Mouse (Mus musculus): Measurements from ENCODE around the gene Ppp1r1a. TPM values are rescaled to one million over a fixed set of nuclear protein-coding genes. Genes with fewer than 3 reads are reported as not detected.

Ppp1r1a gene
- polyA plus RNA-seq, 1 experiment from 2014 or later: 66.7 TPM

DNA sequence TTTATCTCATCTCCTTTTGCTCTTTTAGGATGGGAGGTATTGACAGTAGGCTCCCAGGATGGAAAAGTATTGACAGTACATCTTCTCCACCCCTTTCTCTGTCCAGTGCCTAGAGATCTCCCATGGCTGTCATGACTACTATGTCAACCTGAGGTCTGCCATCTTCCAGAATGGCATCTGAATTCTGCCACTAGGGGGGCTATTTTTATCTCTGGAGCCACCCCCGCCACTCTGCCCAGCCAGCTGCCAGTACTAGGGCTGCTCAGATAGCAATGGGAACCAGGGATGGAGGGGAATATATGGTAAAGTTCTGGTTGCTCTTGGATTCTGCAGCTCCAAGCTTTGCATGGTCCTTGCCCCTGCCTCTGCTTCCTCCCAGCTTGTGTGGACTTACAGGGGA is 26.2 kb downstream of the Ppp1r1a start:
- 82% methylated on average over 1 of the region's 1 CpGs for WGBS
- H3K4me3 ChIP-seq: no peak overlapping the region
- H3K9ac ChIP-seq (replicated peaks): no peak overlapping the region
- no peak for ATAC-seq (ENCODE audit: low FRiP score, low read depth)
- no peaks in the 10 kb centered on the region for H3K9me3 ChIP-seq
- H3K27ac ChIP-seq (replicated peaks): no peak overlapping the region
- H3K4me2 ChIP-seq (replicated peaks): no peak overlapping the region
- peaks cover 42% of the 10 kb centered on the region for H3K4me1 ChIP-seq
- H3K36me3 ChIP-seq: no peaks in the 10 kb centered on the region
- no peaks in the 10 kb centered on the region for H3K27me3 ChIP-seq

DNA sequence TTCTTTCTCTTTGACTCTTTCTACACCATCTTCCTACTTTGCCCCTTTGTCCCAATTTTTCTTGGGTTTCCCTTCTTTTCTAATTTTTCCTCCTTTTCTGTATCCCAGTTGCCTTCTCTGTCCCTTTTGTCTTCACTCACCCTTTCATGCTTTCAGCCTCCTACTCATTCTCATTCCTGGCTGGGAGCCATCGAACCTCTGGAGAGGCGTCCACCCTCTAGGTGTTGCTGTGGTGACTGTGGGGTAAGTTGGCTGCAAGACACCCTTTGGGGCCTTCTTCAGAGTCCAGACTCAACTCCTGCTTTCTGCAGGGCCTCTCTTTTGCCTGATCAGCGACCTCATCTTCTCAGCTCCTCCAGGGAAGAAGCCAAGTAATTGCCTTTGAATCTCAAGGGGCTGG is 28.5 kb downstream of the Ppp1r1a start:
- Histone ChIP-seq H3K4me1 (peaks cover 27% of the 10 kb centered on the region), H3K27ac (replicated peaks) (no peak overlapping the region), H3K36me3 (no peaks in the 10 kb centered on the region), H3K9ac (replicated peaks) (no peak overlapping the region), H3K4me3 (no peak overlapping the region), H3K4me2 (replicated peaks) (no peak overlapping the region), H3K9me3 (no peaks in the 10 kb centered on the region), H3K27me3 (no peaks in the 10 kb centered on the region; the same call in 1 of the 2 replicates)
- 64% methylated on average over 3 of the region's 3 CpGs for WGBS
- no peak for ATAC-seq (ENCODE audit: low FRiP score, low read depth)

DNA sequence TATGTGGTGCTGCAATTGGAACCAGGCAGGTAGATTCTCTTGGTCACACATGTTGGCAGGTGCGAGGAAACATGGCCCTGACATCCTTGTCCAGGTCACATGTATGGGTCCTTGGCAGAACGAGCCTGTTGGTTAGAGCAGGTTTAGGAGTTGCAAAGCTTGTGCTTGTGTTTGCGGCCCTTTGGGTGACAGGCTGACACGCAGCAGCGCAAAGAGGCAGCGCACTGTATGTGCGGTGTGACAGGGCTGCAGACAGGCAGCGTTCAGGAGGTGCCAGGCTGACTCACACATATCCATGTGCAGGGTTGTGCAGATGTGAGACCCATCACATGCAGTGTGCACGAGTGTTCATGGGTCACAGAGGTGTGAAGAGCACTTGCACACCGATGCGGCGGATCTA is 34.1 kb downstream of the Ppp1r1a start:
- peaks cover 5% of the 10 kb centered on the region for H3K27me3 ChIP-seq
- H3K4me1 ChIP-seq: peaks cover 22% of the 10 kb centered on the region
- 44% methylated on average over 12 of the region's 12 CpGs for WGBS
- ATAC-seq (ENCODE audit: low FRiP score, low read depth): peak; percentile 36; the same call in 1 of the 2 replicates
- H3K36me3 ChIP-seq: no peaks in the 10 kb centered on the region
- peak overlapping the region; percentile 70 for H3K27ac ChIP-seq (replicated peaks)
- H3K4me2 ChIP-seq (replicated peaks): peak overlapping the region; percentile 95
- H3K9me3 ChIP-seq: no peaks in the 10 kb centered on the region
- H3K9ac ChIP-seq (replicated peaks): peak overlapping the region; percentile 74
- peak overlapping the region; percentile 66 for H3K4me3 ChIP-seq

DNA sequence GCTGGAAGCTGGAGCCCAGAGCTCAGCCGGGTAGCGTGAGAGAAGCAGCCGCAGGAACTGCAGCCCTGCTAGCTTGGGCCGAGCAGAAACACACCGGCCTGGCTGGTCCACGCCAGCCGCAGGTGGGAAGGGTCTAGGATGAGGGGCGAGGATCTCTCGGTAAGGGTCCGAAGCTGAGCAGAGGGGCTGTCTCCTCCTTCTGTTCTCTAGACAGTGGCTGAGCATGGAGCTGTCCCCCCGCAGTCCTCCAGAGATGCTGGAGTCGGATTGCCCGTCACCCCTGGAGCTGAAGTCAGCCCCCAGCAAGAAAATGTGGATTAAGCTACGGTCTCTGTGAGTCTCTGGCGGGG is 34.6 kb downstream of the Ppp1r1a start:
- Histone ChIP-seq H3K4me3 (peak overlapping the region; percentile 66), H3K36me3 (no peaks in the 10 kb centered on the region), H3K4me1 (peaks cover 26% of the 10 kb centered on the region), H3K9ac (replicated peaks) (peak overlapping the region; percentile 74), H3K4me2 (replicated peaks) (peak overlapping the region; percentile 95), H3K27me3 (peaks cover 5% of the 10 kb centered on the region), H3K27ac (replicated peaks) (peak overlapping the region; percentile 70), H3K9me3 (no peaks in the 10 kb centered on the region)
- ATAC-seq (ENCODE audit: low FRiP score, low read depth): peak; percentile 78
- 2% methylated on average over 15 of the region's 15 CpGs for WGBS

DNA sequence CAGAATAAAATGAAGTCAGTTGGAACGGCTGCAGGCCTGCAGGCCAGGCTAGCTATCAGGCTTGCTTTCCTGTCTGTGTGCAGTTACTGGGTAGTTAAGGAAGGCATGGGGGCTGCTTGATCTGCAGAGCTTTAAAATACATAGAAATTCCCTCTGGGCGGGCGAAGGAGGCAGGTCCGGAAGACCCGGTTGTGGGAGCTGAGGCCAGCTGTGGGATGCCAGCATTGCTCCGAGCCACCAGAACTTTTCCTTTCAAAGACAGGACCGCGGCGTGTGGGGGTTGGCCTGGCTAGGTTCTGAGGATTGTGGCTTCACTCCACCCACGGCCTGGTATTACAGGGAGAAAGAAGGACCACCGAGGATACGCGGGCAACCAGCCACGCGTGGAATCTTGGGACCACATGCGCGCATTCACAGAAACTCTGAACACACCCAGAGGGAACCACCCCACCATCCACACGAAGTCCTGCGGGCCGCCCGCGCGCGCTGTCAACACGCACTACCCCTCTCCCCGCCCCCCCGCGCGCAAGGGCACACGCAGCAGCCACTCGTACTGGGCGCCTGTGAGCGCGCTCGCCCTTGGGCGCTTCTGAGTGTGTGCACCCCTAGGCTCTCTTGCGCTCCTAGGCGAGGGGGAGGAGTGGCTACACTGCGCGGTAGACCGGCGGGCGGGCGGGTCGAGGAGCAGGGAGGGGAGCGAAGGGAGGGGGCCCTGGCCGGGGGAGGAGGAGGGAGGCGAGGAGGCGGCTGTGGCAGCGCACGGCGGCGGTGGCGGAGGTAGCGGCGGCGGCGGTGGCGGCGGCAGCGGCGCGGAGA is 35.2 kb downstream of the Ppp1r1a start, which contains the start of gene Pde1b:
TSS of gene Pde1b (plus strand) at position 600 of the 816 bp plus-strand sequence.
- H3K27ac ChIP-seq (replicated peaks): peak within 1 kb of the TSS; percentile 70
- H3K4me3 ChIP-seq: peak within 1 kb of the TSS; percentile 66
- peak within 1 kb of the TSS; percentile 74 for H3K9ac ChIP-seq (replicated peaks)
- peak; percentile 94 for ATAC-seq (ENCODE audit: low FRiP score, low read depth)
- H3K36me3 ChIP-seq: no peaks in the 10 kb centered on the region
- H3K4me1 ChIP-seq: peaks cover 32% of the 10 kb centered on the region
- under 1% methylated on average over 57 of the region's 63 CpGs for WGBS
- H3K4me2 ChIP-seq (replicated peaks): peak within 1 kb of the TSS; percentile 95
- H3K9me3 ChIP-seq: no peaks in the 10 kb centered on the region
- H3K27me3 ChIP-seq: peaks cover 5% of the 10 kb centered on the region

DNA sequence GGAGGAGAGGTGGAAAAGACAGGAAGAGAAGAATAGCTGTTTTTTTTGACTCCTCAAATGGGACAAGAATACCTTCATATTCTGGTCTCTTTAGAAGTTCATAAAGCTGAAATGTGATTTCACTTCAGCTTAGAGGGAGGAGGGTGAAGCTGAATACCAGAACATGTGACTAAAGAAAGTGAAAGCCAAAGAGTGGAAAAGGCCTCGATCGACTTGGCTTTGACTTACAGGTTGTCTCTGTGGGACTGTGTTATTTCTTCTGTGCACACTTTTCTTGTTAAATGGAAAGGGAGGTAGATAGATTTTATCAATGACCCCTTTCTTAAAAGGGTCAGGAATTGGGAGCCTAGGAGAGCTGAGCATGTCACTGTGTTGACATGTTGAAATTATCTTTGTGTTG is 36.6 kb downstream of the Ppp1r1a start:
- no peak for ATAC-seq (ENCODE audit: low FRiP score, low read depth)
- H3K4me2 ChIP-seq (replicated peaks): no peak overlapping the region
- peaks cover 42% of the 10 kb centered on the region for H3K4me1 ChIP-seq
- no peak overlapping the region for H3K9ac ChIP-seq (replicated peaks)
- 81% methylated on average over 2 of the region's 2 CpGs for WGBS
- no peaks in the 10 kb centered on the region for H3K36me3 ChIP-seq
- H3K4me3 ChIP-seq: no peak overlapping the region
- peaks cover 5% of the 10 kb centered on the region for H3K27me3 ChIP-seq
- H3K9me3 ChIP-seq: no peaks in the 10 kb centered on the region
- no peak overlapping the region for H3K27ac ChIP-seq (replicated peaks)

DNA sequence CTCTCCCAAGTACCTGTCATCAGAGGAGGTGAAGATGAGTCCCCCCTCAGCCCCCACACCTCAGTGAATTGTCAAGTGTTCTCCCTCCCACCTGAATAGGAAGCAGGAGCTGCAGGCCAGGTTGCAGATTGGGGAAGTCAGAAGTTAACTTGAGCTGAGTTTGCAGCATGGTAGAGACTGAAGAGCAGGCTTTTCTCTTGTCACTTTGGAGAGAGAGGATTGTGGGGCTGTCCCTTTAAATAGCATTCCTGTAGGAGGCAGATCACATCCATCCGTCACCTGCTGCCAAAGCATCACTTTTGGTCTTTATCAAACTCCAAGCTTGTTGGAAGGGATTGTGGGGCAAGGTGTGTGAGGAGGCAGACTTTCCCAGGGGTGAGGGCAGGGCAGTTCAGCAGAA is 37.1 kb downstream of the Ppp1r1a start:
- Histone ChIP-seq H3K36me3 (no peaks in the 10 kb centered on the region), H3K27me3 (peaks cover 5% of the 10 kb centered on the region), H3K27ac (replicated peaks) (no peak overlapping the region), H3K9ac (replicated peaks) (no peak overlapping the region), H3K4me1 (peaks cover 39% of the 10 kb centered on the region), H3K4me3 (no peak overlapping the region), H3K9me3 (no peaks in the 10 kb centered on the region), H3K4me2 (replicated peaks) (no peak overlapping the region)
- 67% methylated on average over 1 of the region's 1 CpGs for WGBS
- no peak for ATAC-seq (ENCODE audit: low FRiP score, low read depth)

DNA sequence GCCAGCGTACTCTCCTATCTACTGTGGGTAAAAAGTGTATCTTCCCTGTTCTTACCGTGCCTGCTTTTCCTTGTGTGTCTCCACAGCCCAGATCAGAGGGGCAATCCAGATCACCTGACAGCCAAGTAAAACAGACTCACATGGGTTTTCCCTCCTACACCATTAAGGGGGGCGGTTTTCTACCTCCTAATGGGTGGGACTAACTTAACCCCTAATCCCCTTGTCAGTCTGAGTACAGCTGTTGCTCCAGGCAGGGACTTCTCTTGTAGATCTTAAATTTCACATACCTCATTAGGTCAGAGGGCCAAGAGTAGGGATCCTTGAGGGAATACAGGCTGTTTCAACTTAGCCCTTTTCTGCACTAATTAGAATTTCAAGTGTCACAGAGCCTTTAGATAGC is 39.6 kb downstream of the Ppp1r1a start:
- H3K4me2 ChIP-seq (replicated peaks): no peak overlapping the region
- WGBS: 36% methylated on average over 3 of the region's 3 CpGs
- peaks cover 5% of the 10 kb centered on the region for H3K27me3 ChIP-seq
- H3K9ac ChIP-seq (replicated peaks): no peak overlapping the region
- no peak overlapping the region for H3K4me3 ChIP-seq
- no peaks in the 10 kb centered on the region for H3K9me3 ChIP-seq
- no peak for ATAC-seq (ENCODE audit: low FRiP score, low read depth)
- no peaks in the 10 kb centered on the region for H3K36me3 ChIP-seq
- no peak overlapping the region for H3K27ac ChIP-seq (replicated peaks)
- H3K4me1 ChIP-seq: peaks cover 30% of the 10 kb centered on the region

DNA sequence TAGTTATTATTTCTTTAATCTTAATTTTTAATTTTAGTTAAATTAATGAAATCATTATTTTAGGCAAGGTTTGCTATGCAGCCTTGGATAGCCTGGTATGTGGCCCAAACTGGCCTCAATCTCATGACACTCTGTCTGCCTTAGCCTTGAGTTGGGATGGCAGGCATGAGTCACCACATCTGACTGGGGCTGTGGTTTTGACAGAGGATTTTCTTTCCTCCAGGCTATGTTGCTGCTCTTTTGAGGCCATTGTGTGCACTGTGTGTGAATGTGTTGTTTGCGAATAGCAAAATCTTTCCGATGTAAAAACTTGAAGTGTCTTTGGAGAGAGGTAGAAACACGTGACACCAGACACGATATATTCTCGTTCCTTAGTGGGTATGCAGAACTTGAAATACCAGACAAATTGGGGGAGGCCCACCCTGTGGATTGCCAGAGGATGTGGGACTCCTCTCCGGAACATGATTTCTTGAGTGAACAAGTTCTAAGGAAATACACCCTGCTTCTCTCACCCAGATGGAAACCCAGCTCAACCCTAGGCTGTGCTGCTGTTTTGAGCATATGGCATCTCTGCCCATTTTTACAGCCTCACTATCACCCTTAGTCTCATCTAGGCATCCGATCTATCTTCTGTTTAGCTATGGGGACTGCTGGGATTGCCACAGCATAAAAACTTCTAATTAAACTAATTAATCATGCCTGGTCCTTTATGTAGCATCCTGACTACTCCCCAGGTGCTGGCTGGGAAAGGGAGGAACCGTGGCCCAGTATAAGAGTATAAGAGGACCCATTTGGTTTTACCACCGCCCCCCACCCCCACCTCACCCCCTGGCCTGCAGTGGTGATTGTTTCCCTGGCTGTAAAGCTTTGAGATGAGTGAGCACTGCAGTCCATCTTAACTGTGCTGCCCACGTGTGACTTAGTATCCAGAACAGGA is 41.3 kb downstream of the Ppp1r1a start:
- WGBS: 74% methylated on average over 10 of the region's 10 CpGs
- no peak overlapping the region for H3K9ac ChIP-seq (replicated peaks)
- no peak overlapping the region for H3K4me2 ChIP-seq (replicated peaks)
- peaks cover 29% of the 10 kb centered on the region for H3K4me1 ChIP-seq
- H3K4me3 ChIP-seq: no peak overlapping the region
- H3K27ac ChIP-seq (replicated peaks): no peak overlapping the region
- H3K27me3 ChIP-seq: peaks cover 5% of the 10 kb centered on the region; the same call in 1 of the 2 replicates
- H3K36me3 ChIP-seq: no peaks in the 10 kb centered on the region
- no peak for ATAC-seq (ENCODE audit: low FRiP score, low read depth)
- no peaks in the 10 kb centered on the region for H3K9me3 ChIP-seq

DNA sequence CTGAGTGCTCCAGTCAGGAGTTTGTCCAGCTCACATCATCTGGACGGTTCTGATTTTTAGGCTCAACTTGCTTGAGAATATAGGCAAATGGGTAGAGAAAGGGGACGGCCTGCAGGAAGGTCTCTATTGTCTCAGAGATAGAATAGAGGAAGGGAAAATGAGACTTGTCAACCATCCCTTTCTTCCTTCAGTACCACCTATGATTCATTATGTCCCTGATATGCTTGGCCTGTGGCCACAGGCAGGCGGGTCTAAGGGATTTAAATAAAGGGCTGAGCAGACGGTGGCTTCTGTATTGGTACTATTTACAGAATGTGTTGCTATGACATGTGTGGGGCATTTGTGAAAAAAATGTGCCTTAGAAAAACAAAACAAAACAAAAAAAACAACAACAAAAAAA is 49.5 kb downstream of the Ppp1r1a start:
- no peak overlapping the region for H3K4me3 ChIP-seq
- WGBS: 68% methylated on average over 4 of the region's 4 CpGs
- 0 out of 2 replicates have a peak, but pooled peaks cover 2% of the 10 kb centered on the region for H3K27me3 ChIP-seq
- H3K9ac ChIP-seq (replicated peaks): no peak overlapping the region
- H3K36me3 ChIP-seq: no peaks in the 10 kb centered on the region
- no peak overlapping the region for H3K4me2 ChIP-seq (replicated peaks)
- no peaks in the 10 kb centered on the region for H3K9me3 ChIP-seq
- ATAC-seq (ENCODE audit: low FRiP score, low read depth): no peak
- peaks cover 15% of the 10 kb centered on the region; the same call in 1 of the 2 replicates for H3K4me1 ChIP-seq
- H3K27ac ChIP-seq (replicated peaks): no peak overlapping the region

DNA sequence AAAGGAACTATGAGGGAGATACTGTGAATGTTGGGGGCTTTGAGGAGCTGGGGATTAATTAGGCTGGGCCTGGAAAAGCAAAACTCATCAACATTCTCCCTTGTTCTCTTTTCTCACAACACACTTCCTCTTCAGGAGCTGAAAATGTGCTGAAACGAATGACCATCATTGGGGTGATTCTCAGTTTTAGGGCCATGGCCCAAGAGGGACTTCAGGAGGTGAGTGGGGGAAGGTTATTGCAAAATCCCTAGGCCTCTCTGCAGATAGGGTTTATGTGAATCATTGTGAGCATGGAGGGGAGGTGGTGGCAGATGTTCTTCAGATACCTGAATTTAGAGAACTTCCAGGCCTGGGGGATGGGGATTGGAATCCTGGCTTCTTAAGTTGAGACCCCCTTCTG is 51.1 kb downstream of the Ppp1r1a start:
- peaks cover 19% of the 10 kb centered on the region for H3K4me1 ChIP-seq
- no peaks in the 10 kb centered on the region for H3K9me3 ChIP-seq
- H3K9ac ChIP-seq (replicated peaks): no peak overlapping the region
- ATAC-seq (ENCODE audit: low FRiP score, low read depth): no peak
- H3K4me2 ChIP-seq (replicated peaks): no peak overlapping the region
- WGBS: 72% methylated on average over 1 of the region's 1 CpGs
- H3K27me3 ChIP-seq: 0 out of 2 replicates have a peak, but pooled peaks cover 6% of the 10 kb centered on the region
- no peak overlapping the region for H3K27ac ChIP-seq (replicated peaks)
- no peak overlapping the region for H3K4me3 ChIP-seq
- H3K36me3 ChIP-seq: no peaks in the 10 kb centered on the region

DNA sequence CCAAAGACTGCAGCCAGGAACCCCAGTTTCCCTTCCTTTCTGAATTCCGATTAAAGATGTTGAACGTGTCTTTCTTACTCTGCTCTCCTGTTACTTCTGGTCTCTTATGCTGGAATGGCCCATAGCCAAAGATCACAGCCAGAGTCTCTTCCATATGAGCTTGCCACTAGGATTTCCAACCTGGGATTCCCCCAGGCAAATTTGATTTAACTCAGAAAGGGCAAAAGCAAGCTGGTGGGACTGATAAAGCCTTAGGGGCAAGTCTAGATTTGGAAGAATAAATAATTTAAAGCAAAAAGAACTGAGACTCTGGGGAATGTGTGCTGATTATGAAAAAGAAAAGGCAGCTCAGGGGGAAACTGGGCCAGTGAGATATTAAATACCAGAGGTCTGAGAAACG is 52.7 kb downstream of the Ppp1r1a start:
- Histone ChIP-seq H3K4me1 (peaks cover 19% of the 10 kb centered on the region), H3K4me2 (replicated peaks) (no peak overlapping the region), H3K36me3 (no peaks in the 10 kb centered on the region), H3K27ac (replicated peaks) (peak overlapping the region; percentile 20; the same call in 1 of the 2 replicates), H3K9me3 (no peaks in the 10 kb centered on the region), H3K27me3 (0 out of 2 replicates have a peak, but pooled peaks cover 6% of the 10 kb centered on the region), H3K9ac (replicated peaks) (no peak overlapping the region), H3K4me3 (no peak overlapping the region)
- WGBS: 51% methylated on average over 3 of the region's 3 CpGs
- ATAC-seq (ENCODE audit: low FRiP score, low read depth): no peak
